Mouse (Mus musculus): ENCODE data around the gene Dync1i1.
"Not testable (repeated sequence)": the region's sequence is repeated elsewhere in the genome, so short reads cannot be mapped to it uniquely, and the experiment has no call there.

Dync1i1 gene

GRCm38 (mm10) chr6:5725611-5726236, at the start of gene Dync1i1:
Dync1i1 (plus strand) TSS chr6:5725639.
- DNase-seq (ENCODE audit: extremely low read depth, insufficient read length, low spot score) = peak; percentile 18

- no peak for DNase-seq (ENCODE audit: extremely low read depth, insufficient read length, low spot score)
These were observed 45.7 kb upstream of the Dync1i1 start for GRCm38 (mm10) chr6:5679738-5680137.

GRCm38 (mm10) chr6:5701826-5702225, 23.6 kb upstream of the Dync1i1 start:
- no peak for DNase-seq (ENCODE audit: extremely low read depth, insufficient read length, low spot score)

- DNase-seq (ENCODE audit: extremely low read depth, insufficient read length, low spot score) = not testable (repeated sequence)
These were observed 17.5 kb upstream of the Dync1i1 start for GRCm38 (mm10) chr6:5707894-5708293.

- DNase-seq (ENCODE audit: extremely low read depth, insufficient read length, low spot score) = no peak
These were observed 15.3 kb upstream of the Dync1i1 start for GRCm38 (mm10) chr6:5710063-5710605.

- no peak for DNase-seq (ENCODE audit: extremely low read depth, insufficient read length, low spot score)
These were observed 12.8 kb upstream of the Dync1i1 start for GRCm38 (mm10) chr6:5712620-5713019.

- no peak for DNase-seq (ENCODE audit: extremely low read depth, insufficient read length, low spot score)
These were observed 10.3 kb upstream of the Dync1i1 start for GRCm38 (mm10) chr6:5715101-5715618.

GRCm38 (mm10) chr6:5718955-5719354, 6.5 kb upstream of the Dync1i1 start:
- DNase-seq (ENCODE audit: extremely low read depth, insufficient read length, low spot score) = no peak

- DNase-seq (ENCODE audit: extremely low read depth, insufficient read length, low spot score) = not testable (repeated sequence)
These were observed 4.7 kb upstream of the Dync1i1 start for GRCm38 (mm10) chr6:5720716-5721115.

GRCm38 (mm10) chr6:5723986-5724385, 1.5 kb upstream of the Dync1i1 start:
- DNase-seq (ENCODE audit: extremely low read depth, insufficient read length, low spot score) = no peak

GRCm38 (mm10) chr6:5726237-5726670, 815 bp downstream of the Dync1i1 start:
- no peak for DNase-seq (ENCODE audit: extremely low read depth, insufficient read length, low spot score)

- no peak for DNase-seq (ENCODE audit: extremely low read depth, insufficient read length, low spot score)
These were observed 7.8 kb downstream of the Dync1i1 start for GRCm38 (mm10) chr6:5733217-5733616.

- DNase-seq (ENCODE audit: extremely low read depth, insufficient read length, low spot score) = no peak
These were observed 9.0 kb downstream of the Dync1i1 start for GRCm38 (mm10) chr6:5734398-5734797.

GRCm38 (mm10) chr6:5734862-5735261, 9.4 kb downstream of the Dync1i1 start:
- no peak for DNase-seq (ENCODE audit: extremely low read depth, insufficient read length, low spot score)

- no peak for DNase-seq (ENCODE audit: extremely low read depth, insufficient read length, low spot score)
These were observed 14.3 kb downstream of the Dync1i1 start for GRCm38 (mm10) chr6:5739711-5740110.

- DNase-seq (ENCODE audit: extremely low read depth, insufficient read length, low spot score) = no peak
These were observed 16.1 kb downstream of the Dync1i1 start for GRCm38 (mm10) chr6:5741395-5742032.

- no peak for DNase-seq (ENCODE audit: extremely low read depth, insufficient read length, low spot score)
These were observed 24.8 kb downstream of the Dync1i1 start for GRCm38 (mm10) chr6:5750079-5750711.

- no peak for DNase-seq (ENCODE audit: extremely low read depth, insufficient read length, low spot score)
These were observed 26.7 kb downstream of the Dync1i1 start for GRCm38 (mm10) chr6:5752128-5752527.

GRCm38 (mm10) chr6:5752617-5753016, 27.2 kb downstream of the Dync1i1 start:
- no peak for DNase-seq (ENCODE audit: extremely low read depth, insufficient read length, low spot score)

- DNase-seq (ENCODE audit: extremely low read depth, insufficient read length, low spot score) = no peak
These were observed 31.2 kb downstream of the Dync1i1 start for GRCm38 (mm10) chr6:5756509-5757130.

- DNase-seq (ENCODE audit: extremely low read depth, insufficient read length, low spot score) = no peak
These were observed 37.5 kb downstream of the Dync1i1 start for GRCm38 (mm10) chr6:5762943-5763342.

All from 3134 (cell line).